Mouse (Mus musculus) central nervous system, embryonic 18 days (tissue): ENCODE measurements around the gene Oas1h. TPM values are rescaled to one million over a fixed set of nuclear protein-coding genes. Genes with fewer than 3 reads are reported as not detected.

Experiments used
- polyA plus RNA-seq: library from polyadenylated mRNA; depleted of rRNA; stranded (reverse); fragments of >200 nt; gene quantifications from 2 replicates; pipeline ENCODE4 v1.2.3, GENCODE M21; 2012; rRNA removed

The Oas1h gene
- not detected in 2 replicates for polyA plus RNA-seq

GRCm38 (mm10) chr5:120861121-120861520 lies at the start of gene Oas1h:
Gene Oas1h, plus strand, starts transcription at chr5:120861421.

GRCm38 (mm10) chr5:120811951-120812819 lies 49.0 kb upstream of the Oas1h start, which contains the start of gene Oas1c:
Gene Oas1c, minus strand, starts transcription at chr5:120812514.

GRCm38 (mm10) chr5:120847067-120847466 lies 14.2 kb upstream of the Oas1h start, which contains the start of gene Oas1f:
Gene Oas1f, plus strand, starts transcription at chr5:120847367.

DNA sequence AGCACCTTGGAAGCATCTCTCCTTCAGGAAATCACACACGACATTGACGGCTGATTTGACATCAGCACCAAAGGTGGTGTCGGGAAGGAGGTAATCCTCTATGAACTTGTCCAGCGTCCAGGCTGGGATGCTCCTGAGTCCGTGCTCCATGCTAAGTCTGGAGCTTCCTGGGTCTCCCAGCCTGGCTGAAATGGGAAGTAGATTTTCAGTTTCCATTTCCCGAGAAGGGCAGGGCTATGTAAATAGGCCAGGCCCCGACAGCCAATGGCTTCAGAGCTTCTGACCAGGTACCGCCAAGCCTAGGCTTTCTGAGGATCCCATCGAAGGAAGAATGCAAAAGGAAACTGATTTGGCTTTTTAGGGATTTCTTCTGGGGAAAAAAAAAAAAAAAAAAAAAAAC lies 26.2 kb downstream of the Oas1h start, which contains the start of gene Oas1g:
Oas1g (minus strand) TSS at position 201 of the 400 bp plus-strand sequence.

GRCm38 (mm10) chr5:120906791-120907733 lies 45.8 kb downstream of the Oas1h start, which contains the start of gene Oas1a:
Gene Oas1a, minus strand, starts transcription at chr5:120907521.

DNA sequence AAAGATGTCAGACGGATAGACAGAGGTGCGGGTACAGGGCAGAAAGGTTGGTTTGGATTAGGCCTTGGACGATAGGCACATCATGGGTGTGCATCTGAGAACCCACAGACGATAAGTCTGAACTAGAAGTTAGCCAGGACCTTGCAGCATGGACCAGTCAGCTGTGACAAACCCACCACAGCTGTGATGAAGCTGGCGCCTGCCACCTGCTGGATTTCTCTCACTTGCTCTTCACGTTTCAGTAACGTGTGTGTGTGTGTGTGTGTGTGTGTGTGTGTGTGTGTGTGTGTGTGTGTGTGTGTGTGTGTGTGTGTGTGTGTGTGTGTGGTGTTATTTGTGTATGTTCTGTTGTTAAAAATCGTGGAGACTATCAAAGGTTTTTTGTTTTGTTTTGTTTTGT lies 53.0 kb downstream of the Oas1h start, which contains the start of gene Oas1d:
Oas1d (plus strand) TSS at position 333 of the 400 bp plus-strand sequence.

Other genes starting within 250 kb of the Oas1h start
- 37.6 and 40.1 TPM in 2 replicates for gene Rita1, start 248.8 kb upstream of the Oas1h start, polyA plus RNA-seq
- 32.8 and 37.0 TPM in 2 replicates for gene Ddx54, start 248.7 kb upstream of the Oas1h start, polyA plus RNA-seq
- gene Cfap73, start 227.2 kb upstream of the Oas1h start, polyA plus RNA-seq: 0.56 and 0.71 TPM in 2 replicates
- gene Rasal1, start 212.6 kb upstream of the Oas1h start, polyA plus RNA-seq: 18.6 and 23.8 TPM in 2 replicates
- gene Dtx1, start 149.5 kb upstream of the Oas1h start, polyA plus RNA-seq: 119 and 137 TPM in 2 replicates
- 0.62 and 1.3 TPM in 2 replicates for gene Oas2, start 111.6 kb upstream of the Oas1h start, polyA plus RNA-seq
- gene Oas3, start 83.8 kb upstream of the Oas1h start, polyA plus RNA-seq: 0.22 and 0.47 TPM in 2 replicates
- gene Oas1e, start 65.9 kb upstream of the Oas1h start, polyA plus RNA-seq: 0.16 and 0.22 TPM in 2 replicates
- 0.65 and 0.99 TPM in 2 replicates for gene Oas1c, start 48.9 kb upstream of the Oas1h start, polyA plus RNA-seq
- gene Oas1f, start 14.1 kb upstream of the Oas1h start, polyA plus RNA-seq: 0.05 TPM in 1 of 2 replicates, not detected in the other
- 0.31 and 0.86 TPM in 2 replicates for gene Oas1g, start 26.2 kb downstream of the Oas1h start, polyA plus RNA-seq
- 1.1 and 1.4 TPM in 2 replicates for gene Oas1a, start 46.1 kb downstream of the Oas1h start, polyA plus RNA-seq
- 0.08 and 0.12 TPM in 2 replicates for gene Oas1d, start 53.1 kb downstream of the Oas1h start, polyA plus RNA-seq
- 43.7 and 51.4 TPM in 2 replicates for gene Rph3a, start 148.7 kb downstream of the Oas1h start, polyA plus RNA-seq